ENCODE assay signal across 24 mouse cellular contexts in the genomic region with DNA sequence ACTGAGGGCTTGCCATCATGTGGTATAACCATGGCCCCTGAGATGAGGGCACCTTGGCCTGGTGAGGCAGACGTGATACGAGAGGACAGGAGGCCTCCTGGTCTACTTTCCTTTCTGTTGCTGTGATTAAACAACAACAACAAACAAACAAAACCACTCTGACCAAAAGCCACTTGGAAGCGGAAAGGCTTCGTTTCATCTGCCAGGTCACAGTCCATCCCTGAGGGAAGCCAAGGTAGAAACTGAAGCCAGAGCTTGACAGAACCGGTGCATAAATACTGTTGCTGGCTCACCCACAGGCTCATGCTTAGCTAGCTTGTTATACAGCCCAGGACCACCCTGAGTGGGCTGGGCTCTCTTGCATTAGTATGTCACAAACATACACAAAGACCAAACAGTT. TPM values are rescaled to one million over a fixed set of nuclear protein-coding genes. Genes with fewer than 3 reads are reported as not detected.
DNase-seq lines count a peak whose midpoint lies in the region; ATAC-seq and TF ChIP-seq lines count a peak whose summit lies in the region.
"Had no signal": no experiment of that assay in that cellular context is flagged by ENCODE, and none has a peak within 500 bp of the region (broad histone marks: within the 10 kb centered on the region; RNA-seq: fewer than 3 reads in every experiment).

No protein-coding gene starts in this region.

- 50% methylated on average over 5 of the region's 5 CpGs for WGBS in kidney, adult 2 months
- WGBS in kidney, embryonic 15.5 days = 89% methylated on average over 5 of the region's 5 CpGs
- 74% methylated on average over 5 of the region's 5 CpGs for WGBS in liver, postnatal 0 days (ENCODE audit: insufficient replicate concordance)
- 82% methylated on average over 5 of the region's 5 CpGs for WGBS in liver, embryonic 12.5 days (ENCODE audit: insufficient replicate concordance)

- H3K4me2 ChIP-seq in kidney, embryonic 15.5 days = no peak overlapping the region
- no peak overlapping the region for H3K4me2 ChIP-seq in liver, postnatal 0 days (ENCODE audit: low read depth, low read length)
- no peak overlapping the region for H3K4me2 ChIP-seq in liver, embryonic 12.5 days
- H3K4me2 ChIP-seq: embryonic facial prominence, embryonic 12.5 days; embryonic facial prominence, embryonic 15.5 days; heart, embryonic 13.5 days; hindbrain, embryonic 14.5 days had no signal

- H3K36me3 ChIP-seq in kidney, adult 2 months (ENCODE audit: control insufficient read depth, insufficient read depth, low read length) = no peaks in the 10 kb centered on the region
- H3K36me3 ChIP-seq in kidney, embryonic 15.5 days = no peaks in the 10 kb centered on the region
- no peaks in the 10 kb centered on the region for H3K36me3 ChIP-seq in liver, postnatal 0 days (replicated peaks; ENCODE audit: insufficient read depth, low read length)
- H3K36me3 ChIP-seq in liver, embryonic 12.5 days = no peaks in the 10 kb centered on the region
- H3K36me3 ChIP-seq: embryonic facial prominence, embryonic 12.5 days; embryonic facial prominence, embryonic 15.5 days; heart, embryonic 10.5 days; heart, embryonic 13.5 days had no signal

- no peak for ATAC-seq in kidney, embryonic 15.5 days (replicated peaks; ENCODE audit: low FRiP score)
- ATAC-seq in liver, postnatal 0 days = no peak
- ATAC-seq in liver, embryonic 12.5 days = no peak
- ATAC-seq: CD4-positive, CD25-positive, alpha-beta regulatory T cell, adult 4 months; forebrain, embryonic 14.5 days; forebrain, postnatal 0 days had no signal

- H3K27me3 ChIP-seq in kidney, adult 2 months (replicated peaks; ENCODE audit: control insufficient read depth, insufficient read depth, low read length) = no peaks in the 10 kb centered on the region
- H3K27me3 ChIP-seq in kidney, embryonic 15.5 days = no peaks in the 10 kb centered on the region
- H3K27me3 ChIP-seq in liver, postnatal 0 days (ENCODE audit: insufficient read depth, low read length) = no peaks in the 10 kb centered on the region
- H3K27me3 ChIP-seq in liver, embryonic 12.5 days (replicated peaks) = peaks cover 13% of the 10 kb centered on the region; the same call in 1 of the 2 replicates
- H3K27me3 ChIP-seq: embryonic facial prominence, embryonic 12.5 days; embryonic facial prominence, embryonic 15.5 days; heart, embryonic 13.5 days had no signal

- no peak for TF ChIP-seq POLR2A in kidney, adult 2 months (IDR thresholded peaks at IDR 0.05; ENCODE audit: low read depth, low read length)

- no peak overlapping the region for H3K9ac ChIP-seq in kidney, embryonic 15.5 days
- no peak overlapping the region for H3K9ac ChIP-seq in liver, postnatal 0 days (replicated peaks)
- no peak overlapping the region for H3K9ac ChIP-seq in liver, embryonic 12.5 days
- H3K9ac ChIP-seq: embryonic facial prominence, embryonic 12.5 days; embryonic facial prominence, embryonic 15.5 days; forebrain, postnatal 0 days; heart, embryonic 13.5 days; hindbrain, embryonic 14.5 days had no signal

- peaks cover 14% of the 10 kb centered on the region; the same call in 1 of the 2 replicates for H3K4me1 ChIP-seq in kidney, adult 2 months (ENCODE audit: control insufficient read depth, insufficient read depth, low read length)
- H3K4me1 ChIP-seq in kidney, embryonic 15.5 days = no peaks in the 10 kb centered on the region
- H3K4me1 ChIP-seq in liver, postnatal 0 days (ENCODE audit: insufficient read depth) = peaks cover 9% of the 10 kb centered on the region; the same call in 1 of the 2 replicates
- H3K4me1 ChIP-seq in liver, embryonic 12.5 days = peaks cover 9% of the 10 kb centered on the region
- H3K4me1 ChIP-seq: embryonic facial prominence, embryonic 12.5 days; embryonic facial prominence, embryonic 15.5 days had no signal

- peak overlapping the region; percentile 19; the same call in 1 of the 2 replicates for H3K27ac ChIP-seq in kidney, adult 2 months (ENCODE audit: insufficient read depth, low read depth, low read length)
- no peak overlapping the region for H3K27ac ChIP-seq in kidney, embryonic 15.5 days
- H3K27ac ChIP-seq in liver, postnatal 0 days (ENCODE audit: low read depth) = 0 out of 2 replicates have a peak overlapping the region, but pooled peaks have one; percentile 16
- no peak overlapping the region for H3K27ac ChIP-seq in liver, embryonic 12.5 days
- H3K27ac ChIP-seq: embryonic facial prominence, embryonic 12.5 days; embryonic facial prominence, embryonic 15.5 days; heart, adult 2 months; heart, embryonic 10.5 days; heart, embryonic 13.5 days; hindbrain, embryonic 14.5 days had no signal

- no peak for TF ChIP-seq CTCF in kidney, adult 2 months (conservative IDR thresholded peaks at IDR 0.05; ENCODE audit: insufficient read depth, insufficient read length, low read depth, low read length)
- TF ChIP-seq CTCF in liver, postnatal 0 days (IDR thresholded peaks at IDR 0.05; ENCODE audit: low read depth) = no peak

- no peak for TF ChIP-seq EP300 in liver, postnatal 0 days (IDR thresholded peaks at IDR 0.05; ENCODE audit: low read depth)

- H3K4me3 ChIP-seq in kidney, adult 2 months (ENCODE audit: insufficient read depth, low read depth, low read length) = no peak overlapping the region
- no peak overlapping the region for H3K4me3 ChIP-seq in kidney, embryonic 15.5 days (replicated peaks)
- no peak overlapping the region for H3K4me3 ChIP-seq in liver, postnatal 0 days (ENCODE audit: low read depth, low read length)
- no peak overlapping the region for H3K4me3 ChIP-seq in liver, embryonic 12.5 days
- H3K4me3 ChIP-seq: embryonic facial prominence, embryonic 12.5 days; embryonic facial prominence, embryonic 15.5 days; heart, adult 2 months; heart, embryonic 10.5 days; heart, embryonic 13.5 days had no signal

- no peaks in the 10 kb centered on the region for H3K9me3 ChIP-seq in kidney, embryonic 15.5 days (replicated peaks)
- H3K9me3 ChIP-seq in liver, postnatal 0 days (ENCODE audit: low read length) = no peaks in the 10 kb centered on the region
- H3K9me3 ChIP-seq in liver, embryonic 12.5 days (replicated peaks) = no peaks in the 10 kb centered on the region
- H3K9me3 ChIP-seq: embryonic facial prominence, embryonic 12.5 days; embryonic facial prominence, embryonic 15.5 days; heart, embryonic 10.5 days; heart, embryonic 13.5 days had no signal

- peak; percentile 73 for DNase-seq in kidney, adult 2 months
- DNase-seq in kidney, postnatal 14 days = no peak
- peak; percentile 32 to 48 for DNase-seq in kidney, postnatal 25 days
- DNase-seq in liver, postnatal 0 days = no peak
- DNase-seq: adrenal gland, adult 2 months; adrenal gland, postnatal 14 days; cerebellum, adult 11 months; cerebellum, adult 2 months; cerebellum, adult 9-11 months; cerebellum, postnatal 25 days; forebrain, postnatal 0 days; gastrocnemius, postnatal 10 days; gastrocnemius, postnatal 36 days; heart, postnatal 4 days had no signal

RNA-seq across cellular contexts. Expression of gene Klf11, which starts 24.7 kb away (rescaled TPM):
- polyA plus RNA-seq in kidney, adult 2 months (2012; rRNA removed) = 8.4 and 8.5 TPM in 2 replicates
- 12.4 and 13.2 TPM in 2 replicates for polyA plus RNA-seq in kidney, embryonic 15.5 days (2015; fragmentation: Nextera tagmentation; extraction: Ambion mirVana)
- polyA plus RNA-seq in liver, postnatal 0 days (2015; fragmentation: Nextera tagmentation; extraction: Ambion mirVana) = 4.0 and 5.3 TPM in 2 replicates
- 9.2 and 10.6 TPM in 2 replicates for polyA plus RNA-seq in liver, embryonic 12.5 days (2016; fragmentation: Nextera tagmentation; extraction: Ambion mirVana)

RNA-seq across cellular contexts. Expression of gene Grhl1, which starts 54.3 kb away (rescaled TPM):
- polyA plus RNA-seq in kidney, adult 2 months (2012; rRNA removed) = 0.67 and 0.72 TPM in 2 replicates
- polyA plus RNA-seq in kidney, embryonic 15.5 days (2015; fragmentation: Nextera tagmentation; extraction: Ambion mirVana) = 1.8 and 1.9 TPM in 2 replicates
- polyA plus RNA-seq in liver, postnatal 0 days (2015; fragmentation: Nextera tagmentation; extraction: Ambion mirVana) = 0.20 and 0.23 TPM in 2 replicates
- polyA plus RNA-seq in liver, embryonic 12.5 days (2016; fragmentation: Nextera tagmentation; extraction: Ambion mirVana) = 0.45 and 0.72 TPM in 2 replicates

RNA-seq across cellular contexts. Expression of gene Cys1, which starts 55.2 kb away (rescaled TPM):
- 71.1 and 93.2 TPM in 2 replicates for polyA plus RNA-seq in kidney, adult 2 months (2012; rRNA removed)
- polyA plus RNA-seq in kidney, embryonic 15.5 days (2015; fragmentation: Nextera tagmentation; extraction: Ambion mirVana) = 10.8 and 11.9 TPM in 2 replicates
- 0.31 and 0.50 TPM in 2 replicates for polyA plus RNA-seq in liver, postnatal 0 days (2015; fragmentation: Nextera tagmentation; extraction: Ambion mirVana)
- 0.56 and 1.0 TPM in 2 replicates for polyA plus RNA-seq in liver, embryonic 12.5 days (2016; fragmentation: Nextera tagmentation; extraction: Ambion mirVana)
- polyA plus RNA-seq: CD4-positive, CD25-positive, alpha-beta regulatory T cell, adult 4 months had no signal

Comparison
In these comparisons a context has a peak if more than half of its experiments do, and no peak if none do; other contexts are left out.
1. DNase-seq: peak in kidney, adult 2 months (single experiment) and kidney, postnatal 25 days (2 of 2); none in kidney, postnatal 14 days (single experiment) and liver, postnatal 0 days (single experiment).
2. H3K27ac ChIP-seq: peak in kidney, adult 2 months (single experiment) and liver, postnatal 0 days (single experiment); none in kidney, embryonic 15.5 days (single experiment) and liver, embryonic 12.5 days (single experiment).